Mouse (Mus musculus) liver, adult 2 months (tissue): ENCODE results near the gene Slco2b1. TPM values are rescaled to one million over a fixed set of nuclear protein-coding genes. Genes with fewer than 3 reads are reported as not detected.

Source experiments
- DNase-seq: peaks from one replicate; pipeline ENCODE4 v3.0.0-alpha.2; 2011; ENCODE audit warnings: low read depth, low spot score; ENCODE audit errors: extremely low read depth
- H3K27ac ChIP-seq: fragments of 200-500 bp; replicated peaks from 2 replicates; pipeline ENCODE4 v1.5.1; 2012; ENCODE audit warnings: low read depth, mild to moderate bottlenecking, control low read depth, inconsistent platforms, low read length; ENCODE audit not compliant: insufficient read depth
- H3K27me3 ChIP-seq: fragments of 200-500 bp; 2 replicates; pipeline ENCODE4 v1.6.1; 2012; ENCODE audit warnings: mild to moderate bottlenecking, moderate library complexity, low read length, inconsistent platforms; ENCODE audit not compliant: control insufficient read depth, insufficient read depth
- H3K36me3 ChIP-seq: fragments of 200-500 bp; 2 replicates; pipeline ENCODE4 v1.6.1; 2012; ENCODE audit warnings: low read length, inconsistent platforms; ENCODE audit not compliant: control insufficient read depth, insufficient read depth
- H3K4me1 ChIP-seq: fragments of 200-500 bp; 2 replicates; pipeline ENCODE4 v1.6.1; 2011; ENCODE audit warnings: low read length; ENCODE audit not compliant: control insufficient read depth, insufficient read depth
- H3K4me3 ChIP-seq: fragments of 200-500 bp; 2 replicates; pipeline ENCODE4 v1.5.1; 2011; ENCODE audit warnings: low read depth, mild to moderate bottlenecking, control low read depth, low read length, moderate library complexity; ENCODE audit not compliant: insufficient read depth
- H3K79me2 ChIP-seq: fragments of 200-500 bp; 2 replicates; pipeline ENCODE4 v1.6.1; 2012; ENCODE audit warnings: inconsistent platforms, mild to moderate bottlenecking, low read length, moderate library complexity; ENCODE audit not compliant: control insufficient read depth, insufficient read depth
- H3K9ac ChIP-seq: fragments of 200-500 bp; 2 replicates; pipeline ENCODE4 v1.6.1; 2012; ENCODE audit warnings: low read depth, mild to moderate bottlenecking, control low read depth, inconsistent platforms, low read length
- CTCF ChIP-seq: fragments of 200-500 bp; IDR thresholded peaks from 2 replicates; pipeline ENCODE4 v1.5.1; 2011; ENCODE audit warnings: low read depth, low read length, control low read depth
- POLR2A ChIP-seq: fragments of 200-500 bp; IDR thresholded peaks from 2 replicates; pipeline ENCODE4 v1.6.1; 2011; ENCODE audit warnings: low read length, control low read depth; ENCODE audit not compliant: insufficient read depth; ENCODE audit errors: extremely low read depth
- WGBS: fragments of 180-500 bp; shearing (Covaris S2); methylation state at CpG from one replicate; pipeline ENCODE4 v1.1.7; 2018; 5-methylcytosine and 5-hydroxymethylcytosine counted together
- polyA plus RNA-seq: library from polyadenylated mRNA; depleted of rRNA; stranded (reverse); fragments of >200 nt; gene quantifications from 2 replicates; pipeline ENCODE4 v1.2.3, GENCODE M21; 2012
- total RNA-seq: library from RNA; depleted of rRNA; stranded (reverse); fragments of >200 nt; gene quantifications from 2 replicates; pipeline ENCODE4 v1.2.3, GENCODE M21; 2014

Gene Slco2b1
- total and polyA plus RNA-seq, 2 experiments: 107 to 134 TPM

GRCm38 (mm10) chr7:99674209-99674608 is 36.9 kb downstream of the Slco2b1 start:
- no peak for TF ChIP-seq POLR2A
- TF ChIP-seq CTCF: no peak
- peaks cover 61% of the 10 kb centered on the region for H3K36me3 ChIP-seq
- peaks cover 4% of the 10 kb centered on the region for H3K4me1 ChIP-seq
- H3K4me3 ChIP-seq: no peak overlapping the region
- H3K9ac ChIP-seq: no peak overlapping the region
- no peaks in the 10 kb centered on the region for H3K27me3 ChIP-seq
- H3K79me2 ChIP-seq: peaks cover 3% of the 10 kb centered on the region; the same call in 1 of the 2 replicates
- no peak for DNase-seq
- H3K27ac ChIP-seq: no peak overlapping the region
- WGBS: 78% methylated on average over 5 of the region's 5 CpGs

- 88% methylated on average over 8 of the region's 8 CpGs for WGBS
- Histone ChIP-seq H3K27ac (no peak overlapping the region), H3K4me1 (no peaks in the 10 kb centered on the region), H3K36me3 (peaks cover 56% of the 10 kb centered on the region), H3K9ac (no peak overlapping the region), H3K4me3 (no peak overlapping the region), H3K27me3 (no peaks in the 10 kb centered on the region), H3K79me2 (no peaks in the 10 kb centered on the region)
- DNase-seq: no peak
- no peak for TF ChIP-seq POLR2A
- TF ChIP-seq CTCF: no peak
Measured at GRCm38 (mm10) chr7:99673188-99673587, 38.0 kb downstream of the Slco2b1 start.

GRCm38 (mm10) chr7:99671544-99672435 is 39.4 kb downstream of the Slco2b1 start:
- Histone ChIP-seq H3K4me1 (no peaks in the 10 kb centered on the region), H3K27ac (no peak overlapping the region), H3K27me3 (no peaks in the 10 kb centered on the region), H3K9ac (no peak overlapping the region), H3K36me3 (peaks cover 56% of the 10 kb centered on the region), H3K4me3 (no peak overlapping the region), H3K79me2 (no peaks in the 10 kb centered on the region)
- 79% methylated on average over 9 of the region's 9 CpGs for WGBS
- no peak for DNase-seq
- no peak for TF ChIP-seq CTCF
- no peak for TF ChIP-seq POLR2A

- DNase-seq: no peak
- H3K79me2 ChIP-seq: no peaks in the 10 kb centered on the region
- H3K9ac ChIP-seq: no peak overlapping the region
- TF ChIP-seq POLR2A: no peak
- TF ChIP-seq CTCF: peak; percentile 29; the same call in 1 of the 2 replicates
- no peaks in the 10 kb centered on the region for H3K4me1 ChIP-seq
- H3K27ac ChIP-seq: no peak overlapping the region
- no peak overlapping the region for H3K4me3 ChIP-seq
- 81% methylated on average over 4 of the region's 4 CpGs for WGBS
- peaks cover 53% of the 10 kb centered on the region for H3K36me3 ChIP-seq
- no peaks in the 10 kb centered on the region for H3K27me3 ChIP-seq
Measured at GRCm38 (mm10) chr7:99670915-99671314, 40.2 kb downstream of the Slco2b1 start.

- Histone ChIP-seq H3K9ac (no peak overlapping the region), H3K36me3 (peaks cover 39% of the 10 kb centered on the region), H3K27me3 (no peaks in the 10 kb centered on the region), H3K4me3 (no peak overlapping the region), H3K4me1 (peaks cover 7% of the 10 kb centered on the region), H3K27ac (no peak overlapping the region), H3K79me2 (no peaks in the 10 kb centered on the region)
- no peak for DNase-seq
- TF ChIP-seq POLR2A: no peak
- no peak for TF ChIP-seq CTCF
- WGBS: 81% methylated on average over 4 of the region's 4 CpGs
Measured at GRCm38 (mm10) chr7:99668802-99669201, 42.3 kb downstream of the Slco2b1 start.

- TF ChIP-seq POLR2A: no peak
- no peak for TF ChIP-seq CTCF
- Histone ChIP-seq H3K4me3 (no peak overlapping the region), H3K36me3 (peaks cover 44% of the 10 kb centered on the region), H3K9ac (no peak overlapping the region), H3K79me2 (no peaks in the 10 kb centered on the region), H3K27me3 (no peaks in the 10 kb centered on the region), H3K27ac (no peak overlapping the region), H3K4me1 (peaks cover 7% of the 10 kb centered on the region)
- WGBS: 94% methylated on average over 16 of the region's 16 CpGs
- DNase-seq: no peak
Measured at GRCm38 (mm10) chr7:99667096-99667495, 44.0 kb downstream of the Slco2b1 start.
